Mouse (Mus musculus): ENCODE data around the gene Ly9. TPM values are rescaled to one million over a fixed set of nuclear protein-coding genes. Genes with fewer than 3 reads are reported as not detected.

Ly9 gene
- total and polyA plus RNA-seq, 3 experiments = 43.6 to 68.6 (median 57.8) TPM

GRCm38 (mm10) chr1:171646429-171646940, 39.3 kb upstream of the Ly9 start:
- dilution Hi-C loops (cut with MboI; ENCODE audit: extremely low pct_ligation_motif_present, extremely low pct_unique_long_range_greater_than_20kb, low sequenced_read_pairs) (no loop called here), in situ Hi-C loops (cut with MboI; ENCODE audit: low pct_ligation_motif_present, low pct_unique_long_range_greater_than_20kb, low sequenced_read_pairs) (no loop called here)
- no peaks in the 10 kb centered on the region for H3K79me2 ChIP-seq (replicated peaks; ENCODE audit: control insufficient read depth, extremely low read depth, insufficient read depth, poor library complexity, severe bottlenecking)
- DNase-seq (ENCODE audit: extremely low read depth) = no peak
- H3K36me3 ChIP-seq (replicated peaks in 1 of 2; ENCODE audit: control insufficient read depth in 1 of 2, insufficient read depth in 1 of 2, low read length in 1 of 2) = peaks cover 0 to 8% of the 10 kb centered on the region in 2 experiments
- no peak overlapping the region for H3K27ac ChIP-seq (ENCODE audit: insufficient read depth, low read depth)
- H3K9me3 ChIP-seq (replicated peaks; ENCODE audit: low read length) = no peaks in the 10 kb centered on the region
- peaks cover 12 to 58% of the 10 kb centered on the region in 2 experiments for H3K4me1 ChIP-seq (ENCODE audit: control insufficient read depth in 1 of 2, insufficient read depth in 2 of 2)
- no peak for TF ChIP-seq CHD1 (IDR thresholded peaks at IDR 0.05; ENCODE audit: low read depth, low read length)
- TF ChIP-seq IRF4 (IDR thresholded peaks at IDR 0.05; ENCODE audit: low read depth, low read length) = peak; percentile 9; the same call in 1 of the 2 replicates
- H3K9ac ChIP-seq (ENCODE audit: insufficient read depth, low read depth) = no peak overlapping the region
- H3K4me2 ChIP-seq (ENCODE audit: insufficient read depth, low read depth, poor library complexity, severe bottlenecking) = peak overlapping the region; percentile 32; the same call in 1 of the 2 replicates
- no peaks in the 10 kb centered on the region for H3K27me3 ChIP-seq (replicated peaks)
- H3K4me3 ChIP-seq (replicated peaks in 1 of 3; ENCODE audit: low read depth in 2 of 3, low read length in 2 of 3, poor library complexity in 1 of 3) = peak overlapping the region in 2 of 3 experiments; percentile 12 to 50

GRCm38 (mm10) chr1:171643612-171644011, 36.4 kb upstream of the Ly9 start:
- Histone ChIP-seq H3K36me3 (replicated peaks in 1 of 2; ENCODE audit: control insufficient read depth in 1 of 2, insufficient read depth in 1 of 2, low read length in 1 of 2) (peaks cover 0 to 33% of the 10 kb centered on the region in 2 experiments), H3K4me3 (replicated peaks in 1 of 3; ENCODE audit: low read depth in 2 of 3, low read length in 2 of 3, poor library complexity in 1 of 3) (no peak overlapping the region), H3K9ac (ENCODE audit: insufficient read depth, low read depth) (0 out of 2 replicates have a peak overlapping the region, but pooled peaks have one; percentile 27), H3K27ac (ENCODE audit: insufficient read depth, low read depth) (peak overlapping the region; percentile 28; the same call in 1 of the 2 replicates), H3K4me1 (ENCODE audit: control insufficient read depth in 1 of 2, insufficient read depth in 2 of 2) (peaks cover 12 to 50% of the 10 kb centered on the region in 2 experiments), H3K79me2 (replicated peaks; ENCODE audit: control insufficient read depth, extremely low read depth, insufficient read depth, poor library complexity, severe bottlenecking) (no peaks in the 10 kb centered on the region), H3K9me3 (replicated peaks; ENCODE audit: low read length) (no peaks in the 10 kb centered on the region), H3K4me2 (ENCODE audit: insufficient read depth, low read depth, poor library complexity, severe bottlenecking) (peak overlapping the region; percentile 62; the same call in 1 of the 2 replicates), H3K27me3 (replicated peaks) (no peaks in the 10 kb centered on the region)
- in situ Hi-C loops (cut with MboI; ENCODE audit: low pct_ligation_motif_present, low pct_unique_long_range_greater_than_20kb, low sequenced_read_pairs) (no loop called here), dilution Hi-C loops (cut with MboI; ENCODE audit: extremely low pct_ligation_motif_present, extremely low pct_unique_long_range_greater_than_20kb, low sequenced_read_pairs) (no loop called here)
- peak; percentile 45 for DNase-seq (ENCODE audit: extremely low read depth)
- TF ChIP-seq IRF4 (IDR thresholded peaks at IDR 0.05; ENCODE audit: low read depth, low read length) (no peak), TBP (conservative IDR thresholded peaks at IDR 0.05; ENCODE audit: low read depth, low read length) (0 out of 2 replicates have a peak, but pooled peaks have one; percentile 36), TCF12 (IDR thresholded peaks at IDR 0.05; ENCODE audit: low read depth, low read length) (peak; percentile 27; the same call in 1 of the 2 replicates), CHD1 (IDR thresholded peaks at IDR 0.05; ENCODE audit: low read depth, low read length) (0 out of 2 replicates have a peak, but pooled peaks have one; percentile 63), MYC (IDR thresholded peaks at IDR 0.05; ENCODE audit: low read depth, low read length) (peak; percentile 51), NRF1 (IDR thresholded peaks at IDR 0.05; ENCODE audit: low read depth, low read length) (0 out of 2 replicates have a peak, but pooled peaks have one; percentile 17), POLR2AphosphoS2 (IDR thresholded peaks at IDR 0.05; ENCODE audit: low read depth, low read length) (no peak), ZKSCAN1 (IDR thresholded peaks at IDR 0.05; ENCODE audit: borderline replicate concordance, low read depth, low read length) (no peak), EP300 (IDR thresholded peaks at IDR 0.05; ENCODE audit: low read length) (peak; percentile 18; the same call in 1 of the 2 replicates), MAX (IDR thresholded peaks at IDR 0.05; ENCODE audit: low read length) (peak; percentile 60; the same call in 1 of the 2 replicates), POLR2A (IDR thresholded peaks at IDR 0.05; ENCODE audit: low read depth, low read length) (peak; percentile 54), SIN3A (IDR thresholded peaks at IDR 0.05; ENCODE audit: low read length) (peak; percentile 58; the same call in 1 of the 2 replicates), MXI1 (IDR thresholded peaks at IDR 0.05; ENCODE audit: low read depth, low read length) (peak; percentile 56; the same call in 1 of the 2 replicates), MAZ (IDR thresholded peaks at IDR 0.05; ENCODE audit: low read depth, low read length) (0 out of 2 replicates have a peak, but pooled peaks have one; percentile 15), ELF1 (IDR thresholded peaks at IDR 0.05; ENCODE audit: low read depth, low read length) (0 out of 2 replicates have a peak, but pooled peaks have one; percentile 6), RAD21 (IDR thresholded peaks at IDR 0.05; ENCODE audit: low read depth, low read length) (no peak)
